Mouse (Mus musculus): ENCODE data around the gene Arhgap17. TPM values are rescaled to one million over a fixed set of nuclear protein-coding genes. Genes with fewer than 3 reads are reported as not detected.

The Arhgap17 gene
- polyA plus RNA-seq, 1 experiment: 28.5 TPM

- H3K4me3 ChIP-seq (replicated peaks; ENCODE audit: extremely low read depth, low read depth, low read length): no peak overlapping the region
- TF ChIP-seq POLR2A (IDR thresholded peaks at IDR 0.05; ENCODE audit: borderline replicate concordance, extremely low read depth, low read depth, low read length) (no peak), CTCF (IDR thresholded peaks at IDR 0.05; ENCODE audit: insufficient read depth, low read length) (no peak)
- no peaks in the 10 kb centered on the region for H3K4me1 ChIP-seq (ENCODE audit: control insufficient read depth, insufficient read depth, low read length)
- DNase-seq: no peak
- WGBS: 26% methylated on average over 3 of the region's 3 CpGs
These were observed 71.5 kb downstream of the Arhgap17 start for GRCm38 (mm10) chr7:123298225-123298624.

- no peak for DNase-seq
- Histone ChIP-seq H3K4me3 (replicated peaks; ENCODE audit: extremely low read depth, low read depth, low read length) (no peak overlapping the region), H3K4me1 (ENCODE audit: control insufficient read depth, insufficient read depth, low read length) (no peaks in the 10 kb centered on the region)
- TF ChIP-seq POLR2A (IDR thresholded peaks at IDR 0.05; ENCODE audit: borderline replicate concordance, extremely low read depth, low read depth, low read length) (no peak), CTCF (IDR thresholded peaks at IDR 0.05; ENCODE audit: insufficient read depth, low read length) (no peak)
- WGBS: 91% methylated on average over 6 of the region's 6 CpGs
These were observed 73.6 kb downstream of the Arhgap17 start for GRCm38 (mm10) chr7:123296097-123296496.

- no peak overlapping the region for H3K4me3 ChIP-seq (replicated peaks; ENCODE audit: extremely low read depth, low read depth, low read length)
- 85% methylated on average over 7 of the region's 7 CpGs for WGBS
- no peak for DNase-seq
- no peak for TF ChIP-seq CTCF (IDR thresholded peaks at IDR 0.05; ENCODE audit: insufficient read depth, low read length)
- no peak for TF ChIP-seq POLR2A (IDR thresholded peaks at IDR 0.05; ENCODE audit: borderline replicate concordance, extremely low read depth, low read depth, low read length)
- no peaks in the 10 kb centered on the region for H3K4me1 ChIP-seq (ENCODE audit: control insufficient read depth, insufficient read depth, low read length)
These were observed 74.3 kb downstream of the Arhgap17 start for GRCm38 (mm10) chr7:123295423-123295822.

GRCm38 (mm10) chr7:123293898-123294297, 75.8 kb downstream of the Arhgap17 start:
- Histone ChIP-seq H3K4me1 (ENCODE audit: control insufficient read depth, insufficient read depth, low read length) (no peaks in the 10 kb centered on the region), H3K4me3 (replicated peaks; ENCODE audit: extremely low read depth, low read depth, low read length) (no peak overlapping the region)
- no peak for TF ChIP-seq CTCF (IDR thresholded peaks at IDR 0.05; ENCODE audit: insufficient read depth, low read length)
- no peak for TF ChIP-seq POLR2A (IDR thresholded peaks at IDR 0.05; ENCODE audit: borderline replicate concordance, extremely low read depth, low read depth, low read length)
- DNase-seq: no peak
- WGBS: 86% methylated on average over 7 of the region's 7 CpGs

GRCm38 (mm10) chr7:123291942-123292341, 77.8 kb downstream of the Arhgap17 start:
- no peak for DNase-seq
- no peak for TF ChIP-seq POLR2A (IDR thresholded peaks at IDR 0.05; ENCODE audit: borderline replicate concordance, extremely low read depth, low read depth, low read length)
- TF ChIP-seq CTCF (IDR thresholded peaks at IDR 0.05; ENCODE audit: insufficient read depth, low read length): no peak
- no peak overlapping the region for H3K4me3 ChIP-seq (replicated peaks; ENCODE audit: extremely low read depth, low read depth, low read length)
- H3K4me1 ChIP-seq (ENCODE audit: control insufficient read depth, insufficient read depth, low read length): no peaks in the 10 kb centered on the region
- WGBS: 88% methylated on average over 8 of the region's 8 CpGs

GRCm38 (mm10) chr7:123289176-123289575, 80.5 kb downstream of the Arhgap17 start:
- no peak for DNase-seq
- Histone ChIP-seq H3K4me3 (replicated peaks; ENCODE audit: extremely low read depth, low read depth, low read length) (no peak overlapping the region), H3K4me1 (ENCODE audit: control insufficient read depth, insufficient read depth, low read length) (no peaks in the 10 kb centered on the region)
- WGBS: 78% methylated on average over 4 of the region's 4 CpGs
- TF ChIP-seq POLR2A (IDR thresholded peaks at IDR 0.05; ENCODE audit: borderline replicate concordance, extremely low read depth, low read depth, low read length): no peak
- TF ChIP-seq CTCF (IDR thresholded peaks at IDR 0.05; ENCODE audit: insufficient read depth, low read length): no peak

GRCm38 (mm10) chr7:123287903-123288302, 81.8 kb downstream of the Arhgap17 start:
- TF ChIP-seq POLR2A (IDR thresholded peaks at IDR 0.05; ENCODE audit: borderline replicate concordance, extremely low read depth, low read depth, low read length) (no peak), CTCF (IDR thresholded peaks at IDR 0.05; ENCODE audit: insufficient read depth, low read length) (no peak)
- no peak overlapping the region for H3K4me3 ChIP-seq (replicated peaks; ENCODE audit: extremely low read depth, low read depth, low read length)
- H3K4me1 ChIP-seq (ENCODE audit: control insufficient read depth, insufficient read depth, low read length): no peaks in the 10 kb centered on the region
- WGBS: 93% methylated on average over 3 of the region's 3 CpGs
- no peak for DNase-seq

GRCm38 (mm10) chr7:123285896-123286295, 83.8 kb downstream of the Arhgap17 start:
- H3K4me3 ChIP-seq (replicated peaks; ENCODE audit: extremely low read depth, low read depth, low read length): no peak overlapping the region
- 97% methylated on average over 5 of the region's 5 CpGs for WGBS
- DNase-seq: no peak
- no peak for TF ChIP-seq CTCF (IDR thresholded peaks at IDR 0.05; ENCODE audit: insufficient read depth, low read length)
- no peak for TF ChIP-seq POLR2A (IDR thresholded peaks at IDR 0.05; ENCODE audit: borderline replicate concordance, extremely low read depth, low read depth, low read length)
- no peaks in the 10 kb centered on the region for H3K4me1 ChIP-seq (ENCODE audit: control insufficient read depth, insufficient read depth, low read length)

- TF ChIP-seq CTCF (IDR thresholded peaks at IDR 0.05; ENCODE audit: insufficient read depth, low read length): no peak
- TF ChIP-seq POLR2A (IDR thresholded peaks at IDR 0.05; ENCODE audit: borderline replicate concordance, extremely low read depth, low read depth, low read length): no peak
- Histone ChIP-seq H3K4me3 (replicated peaks; ENCODE audit: extremely low read depth, low read depth, low read length) (no peak overlapping the region), H3K4me1 (ENCODE audit: control insufficient read depth, insufficient read depth, low read length) (no peaks in the 10 kb centered on the region)
- no peak for DNase-seq
- 67% methylated on average over 4 of the region's 4 CpGs for WGBS
These were observed 85.9 kb downstream of the Arhgap17 start for GRCm38 (mm10) chr7:123283826-123284225.

- no peak for TF ChIP-seq CTCF (IDR thresholded peaks at IDR 0.05; ENCODE audit: insufficient read depth, low read length)
- no peak for TF ChIP-seq POLR2A (IDR thresholded peaks at IDR 0.05; ENCODE audit: borderline replicate concordance, extremely low read depth, low read depth, low read length)
- no peak for DNase-seq
- WGBS: 83% methylated on average over 4 of the region's 4 CpGs
- Histone ChIP-seq H3K4me3 (replicated peaks; ENCODE audit: extremely low read depth, low read depth, low read length) (no peak overlapping the region), H3K4me1 (ENCODE audit: control insufficient read depth, insufficient read depth, low read length) (no peaks in the 10 kb centered on the region)
These were observed 89.9 kb downstream of the Arhgap17 start for GRCm38 (mm10) chr7:123279797-123280196.

Data from lung, adult 2 months (tissue).